Mouse (Mus musculus) intestine, embryonic 16.5 days (tissue): ENCODE measurements around the gene Blcap. TPM values are rescaled to one million over a fixed set of nuclear protein-coding genes. Genes with fewer than 3 reads are reported as not detected.

ENCODE experiments used
- ATAC-seq: fragments of 200-750 bp; cut with Nextera tagmentation; 2 replicates; pipeline ENCODE4 v1.8.0; 2017; ENCODE audit warnings: moderate TSS enrichment, moderate library complexity
- H3K27ac ChIP-seq: fragments of 300-500 bp; sonication (generic); 2 replicates; pipeline ENCODE4 v1.5.1; 2014; ENCODE audit warnings: mild to moderate bottlenecking, low read length
- H3K27me3 ChIP-seq: fragments of 300-500 bp; sonication (generic); replicated peaks from 2 replicates; pipeline ENCODE4 v1.6.1; 2014; ENCODE audit warnings: low read length, control low read depth, mixed read lengths; ENCODE audit not compliant: control insufficient read depth, insufficient read depth
- H3K36me3 ChIP-seq: fragments of 300-500 bp; sonication (generic); 2 replicates; pipeline ENCODE4 v1.6.1; 2014; ENCODE audit warnings: low read length, control low read depth; ENCODE audit not compliant: control insufficient read depth, insufficient read depth
- H3K4me1 ChIP-seq: fragments of 300-500 bp; sonication (generic); 2 replicates; pipeline ENCODE4 v1.6.1; 2014; ENCODE audit warnings: low read length, control low read depth, mixed read lengths; ENCODE audit not compliant: control insufficient read depth, insufficient read depth
- H3K4me2 ChIP-seq: fragments of 300-500 bp; sonication (generic); 2 replicates; pipeline ENCODE4 v1.6.1; 2014; ENCODE audit warnings: low read depth, low read length, control low read depth
- H3K4me3 ChIP-seq: fragments of 300-500 bp; sonication (generic); 2 replicates; pipeline ENCODE4 v1.5.1; 2014; ENCODE audit warnings: mild to moderate bottlenecking, low read length
- H3K9ac ChIP-seq: fragments of 300-500 bp; sonication (generic); 2 replicates; pipeline ENCODE4 v1.6.1; 2014; ENCODE audit warnings: low read depth, low read length
- H3K9me3 ChIP-seq: fragments of 300-500 bp; sonication (generic); 2 replicates; pipeline ENCODE4 v1.6.1; 2016; ENCODE audit warnings: low read length, control low read depth; ENCODE audit not compliant: control insufficient read depth
- WGBS: fragments of 180-500 bp; shearing (Covaris S2); extraction: QIAGEN DNeasy Blood & Tissue Kit; methylation state at CpG from one replicate; pipeline ENCODE4 v1.1.7; 2014; 5-methylcytosine and 5-hydroxymethylcytosine counted together
- microRNA-seq: library from miRNA; unstranded; fragments of <30 nt; microRNA quantifications from one replicate; pipeline ENCODE4, GENCODE M21; 2016
- polyA plus RNA-seq: library from polyadenylated mRNA; unstranded; fragments of >200 nt; fragmentation: Nextera tagmentation; extraction: Ambion mirVana; gene quantifications from 2 replicates; pipeline ENCODE4 v1.2.1, GENCODE M21; 2015

Blcap gene
- polyA plus RNA-seq, 1 experiment from 2014 or later = 42.0 TPM

GRCm38 (mm10) chr2:157512859-157513258, 58.2 kb downstream of the Blcap start:
- no peak overlapping the region for H3K4me3 ChIP-seq
- H3K9me3 ChIP-seq = no peaks in the 10 kb centered on the region
- H3K27ac ChIP-seq = no peak overlapping the region
- no peaks in the 10 kb centered on the region for H3K36me3 ChIP-seq
- 82% methylated on average over 9 of the region's 9 CpGs for WGBS
- no peak overlapping the region for H3K4me2 ChIP-seq
- no peak for ATAC-seq
- peaks cover 8% of the 10 kb centered on the region for H3K4me1 ChIP-seq
- H3K9ac ChIP-seq = no peak overlapping the region
- no peaks in the 10 kb centered on the region for H3K27me3 ChIP-seq

- ATAC-seq = peak; percentile 57
- Histone ChIP-seq H3K36me3 (no peaks in the 10 kb centered on the region), H3K4me3 (no peak overlapping the region)
Measured at GRCm38 (mm10) chr2:157510031-157510430, 61.0 kb downstream of the Blcap start.

GRCm38 (mm10) chr2:157509182-157509581, 61.9 kb downstream of the Blcap start:
- no peaks in the 10 kb centered on the region for H3K9me3 ChIP-seq
- WGBS = 56% methylated on average over 5 of the region's 5 CpGs
- no peak overlapping the region for H3K27ac ChIP-seq
- H3K4me2 ChIP-seq = no peak overlapping the region
- H3K9ac ChIP-seq = no peak overlapping the region
- no peak overlapping the region for H3K4me3 ChIP-seq
- ATAC-seq = peak; percentile 13; the same call in 1 of the 2 replicates
- no peaks in the 10 kb centered on the region for H3K27me3 ChIP-seq
- H3K36me3 ChIP-seq = no peaks in the 10 kb centered on the region
- peaks cover 8% of the 10 kb centered on the region for H3K4me1 ChIP-seq

More at GRCm38 (mm10) chr2:157510031-157510430, 61.0 kb downstream of the Blcap start:
- Histone ChIP-seq H3K27me3 (no peaks in the 10 kb centered on the region), H3K27ac (no peak overlapping the region), H3K4me2 (no peak overlapping the region), H3K9me3 (no peaks in the 10 kb centered on the region), H3K4me1 (peaks cover 8% of the 10 kb centered on the region), H3K9ac (no peak overlapping the region)
- 56% methylated on average over 4 of the region's 4 CpGs for WGBS

GRCm38 (mm10) chr2:157506779-157507178, 64.3 kb downstream of the Blcap start:
- H3K9ac ChIP-seq = no peak overlapping the region
- no peaks in the 10 kb centered on the region for H3K27me3 ChIP-seq
- peaks cover 8% of the 10 kb centered on the region for H3K4me1 ChIP-seq
- H3K4me2 ChIP-seq = no peak overlapping the region
- ATAC-seq = 0 out of 2 replicates have a peak, but pooled peaks have one; percentile 7
- H3K27ac ChIP-seq = no peak overlapping the region
- 20% methylated on average over 14 of the region's 14 CpGs for WGBS
- no peaks in the 10 kb centered on the region for H3K36me3 ChIP-seq
- no peak overlapping the region for H3K4me3 ChIP-seq
- no peaks in the 10 kb centered on the region for H3K9me3 ChIP-seq

Small RNAs within 50 kb of the gene (microRNA-seq; reads per million reads assigned to microRNA genes)
- 8.6 reads per million, percentile 20 among the genes with 10 or more reads in this experiment for gene Gm23134

Other genes with a start within 250 kb of the Blcap start
- gene Ghrh, start 223.8 kb downstream of the Blcap start, polyA plus RNA-seq = 0.76 and 0.81 TPM in 2 replicates
- gene Manbal, start 203.7 kb downstream of the Blcap start, polyA plus RNA-seq = 66.8 and 71.3 TPM in 2 replicates
- gene Src, start 152.8 kb downstream of the Blcap start, polyA plus RNA-seq = 11.8 and 15.5 TPM in 2 replicates
- gene Nnat, start 11.2 kb downstream of the Blcap start, polyA plus RNA-seq = 302 and 323 TPM in 2 replicates
- gene Ctnnbl1, start 166.1 kb upstream of the Blcap start, polyA plus RNA-seq = 40.3 and 48.2 TPM in 2 replicates